Mouse (Mus musculus) lung, postnatal 4 days (tissue): ENCODE measurements at regions not wholly inside any gene's neighbourhood (a gene's known extent, or its start where the extent isn't known, plus 50 kb on each side); places are given as distances from the start of the nearest gene placed in this dataset.

Experiments used
- DNase-seq, 2 experiments: peaks; one replicate each; pipeline ENCODE4 v3.0.0; 2021

GRCm38 (mm10) chr8:112933815-112934214 lies 364.0 kb downstream of the Cntnap4 start:
- no peak for DNase-seq

- DNase-seq: no peak
Measured at GRCm38 (mm10) chr8:112935411-112935810, 365.6 kb downstream of the Cntnap4 start.

- DNase-seq: peak; percentile 27 to 29
Measured at GRCm38 (mm10) chr8:112935897-112936719, 366.3 kb downstream of the Cntnap4 start.

- DNase-seq: peak; percentile 34 to 40
Measured at GRCm38 (mm10) chr8:112972418-112972817, 402.6 kb downstream of the Cntnap4 start.

- no peak for DNase-seq
Measured at GRCm38 (mm10) chr8:112975734-112976133, 405.9 kb downstream of the Cntnap4 start.

- no peak for DNase-seq
Measured at GRCm38 (mm10) chr8:112976312-112976711, 406.5 kb downstream of the Cntnap4 start.

GRCm38 (mm10) chr8:112993781-112994180 lies 423.9 kb downstream of the Cntnap4 start:
- DNase-seq: no peak

- DNase-seq: no peak
Measured at GRCm38 (mm10) chr8:113007356-113007755, 437.5 kb downstream of the Cntnap4 start.

- no peak for DNase-seq
Measured at GRCm38 (mm10) chr8:113028880-113029279, 459.0 kb downstream of the Cntnap4 start.

GRCm38 (mm10) chr8:113051770-113052473 lies 482.1 kb downstream of the Cntnap4 start:
- no peak for DNase-seq

- no peak for DNase-seq
Measured at GRCm38 (mm10) chr8:113065246-113066169, 495.7 kb downstream of the Cntnap4 start.

- no peak for DNase-seq
Measured at GRCm38 (mm10) chr8:113066170-113066708, 496.4 kb downstream of the Cntnap4 start.

- DNase-seq: no peak
Measured at GRCm38 (mm10) chr8:113083976-113084375, 514.1 kb downstream of the Cntnap4 start.

- DNase-seq: no peak
Measured at GRCm38 (mm10) chr8:113087586-113087985, 517.7 kb downstream of the Cntnap4 start.

- no peak for DNase-seq
Measured at GRCm38 (mm10) chr8:113111665-113112064, 523.7 kb upstream of the Mon1b start.

GRCm38 (mm10) chr8:113114165-113114700 lies 521.2 kb upstream of the Mon1b start:
- DNase-seq: no peak

- DNase-seq: no peak
Measured at GRCm38 (mm10) chr8:113117241-113117640, 518.1 kb upstream of the Mon1b start.

GRCm38 (mm10) chr8:113125586-113125985 lies 509.8 kb upstream of the Mon1b start:
- no peak for DNase-seq

- no peak for DNase-seq
Measured at GRCm38 (mm10) chr8:113137361-113137760, 498.0 kb upstream of the Mon1b start.

GRCm38 (mm10) chr8:113140021-113140420 lies 495.4 kb upstream of the Mon1b start:
- DNase-seq: no peak

- DNase-seq: no peak
Measured at GRCm38 (mm10) chr8:113141131-113141530, 494.3 kb upstream of the Mon1b start.

- no peak for DNase-seq
Measured at GRCm38 (mm10) chr8:113176591-113176990, 458.8 kb upstream of the Mon1b start.
